Mouse (Mus musculus): ENCODE measurements around the gene Arl2bp. TPM values are rescaled to one million over a fixed set of nuclear protein-coding genes. Genes with fewer than 3 reads are reported as not detected.

Arl2bp gene
- polyA plus RNA-seq, 1 experiment from 2014 or later: 186 TPM

GRCm38 (mm10) chr8:94711160-94711718, 44.8 kb downstream of the Arl2bp start:
- Histone ChIP-seq H3K36me3 (no peaks in the 10 kb centered on the region), H3K4me2 (no peak overlapping the region), H3K9me3 (no peaks in the 10 kb centered on the region), H3K4me1 (replicated peaks) (0 out of 2 replicates have a peak, but pooled peaks cover 4% of the 10 kb centered on the region), H3K27me3 (no peaks in the 10 kb centered on the region), H3K27ac (replicated peaks) (peak overlapping the region; percentile 32; the same call in 1 of the 2 replicates), H3K9ac (no peak overlapping the region), H3K4me3 (no peak overlapping the region)
- ATAC-seq (ENCODE audit: low FRiP score, low read depth): no peak
- WGBS: 54% methylated on average over 5 of the region's 5 CpGs

GRCm38 (mm10) chr8:94714556-94714955, 48.2 kb downstream of the Arl2bp start:
- H3K4me1 ChIP-seq (replicated peaks): 0 out of 2 replicates have a peak, but pooled peaks cover 4% of the 10 kb centered on the region
- WGBS: 36% methylated on average over 5 of the region's 5 CpGs
- ATAC-seq (ENCODE audit: low FRiP score, low read depth): no peak
- no peak overlapping the region for H3K4me2 ChIP-seq
- H3K27ac ChIP-seq (replicated peaks): no peak overlapping the region
- no peaks in the 10 kb centered on the region for H3K27me3 ChIP-seq
- H3K36me3 ChIP-seq: no peaks in the 10 kb centered on the region
- no peak overlapping the region for H3K9ac ChIP-seq
- H3K4me3 ChIP-seq: no peak overlapping the region
- no peaks in the 10 kb centered on the region for H3K9me3 ChIP-seq

GRCm38 (mm10) chr8:94715871-94716270, 49.5 kb downstream of the Arl2bp start:
- no peaks in the 10 kb centered on the region for H3K9me3 ChIP-seq
- 84% methylated on average over 3 of the region's 3 CpGs for WGBS
- H3K27ac ChIP-seq (replicated peaks): no peak overlapping the region
- 0 out of 2 replicates have a peak, but pooled peaks cover 4% of the 10 kb centered on the region for H3K4me1 ChIP-seq (replicated peaks)
- no peak overlapping the region for H3K9ac ChIP-seq
- H3K36me3 ChIP-seq: no peaks in the 10 kb centered on the region
- no peak overlapping the region for H3K4me3 ChIP-seq
- no peak overlapping the region for H3K4me2 ChIP-seq
- ATAC-seq (ENCODE audit: low FRiP score, low read depth): no peak
- H3K27me3 ChIP-seq: no peaks in the 10 kb centered on the region

- Histone ChIP-seq H3K27me3 (no peaks in the 10 kb centered on the region), H3K9me3 (no peaks in the 10 kb centered on the region), H3K27ac (replicated peaks) (no peak overlapping the region), H3K9ac (no peak overlapping the region), H3K4me1 (replicated peaks) (0 out of 2 replicates have a peak, but pooled peaks cover 4% of the 10 kb centered on the region), H3K4me3 (no peak overlapping the region), H3K36me3 (no peaks in the 10 kb centered on the region), H3K4me2 (no peak overlapping the region)
- no peak for ATAC-seq (ENCODE audit: low FRiP score, low read depth)
- WGBS: 96% methylated on average over 1 of the region's 1 CpGs
These were observed 50.4 kb downstream of the Arl2bp start for GRCm38 (mm10) chr8:94716841-94717240.

Other genes with a start within 250 kb of the Arl2bp start
- 0.29 and 0.85 TPM in 2 replicates for gene Nlrc5, start 232.2 kb upstream of the Arl2bp start, polyA plus RNA-seq (2015; fragmentation: Nextera tagmentation; extraction: Ambion mirVana)
- gene Cpne2, start 133.6 kb upstream of the Arl2bp start, polyA plus RNA-seq (2015; fragmentation: Nextera tagmentation; extraction: Ambion mirVana): 19.4 and 26.4 TPM in 2 replicates
- gene Rspry1, start 64.7 kb upstream of the Arl2bp start, polyA plus RNA-seq (2015; fragmentation: Nextera tagmentation; extraction: Ambion mirVana): 45.5 and 48.7 TPM in 2 replicates
- 63.8 and 69.1 TPM in 2 replicates for gene Fam192a, start 64.6 kb upstream of the Arl2bp start, polyA plus RNA-seq (2015; fragmentation: Nextera tagmentation; extraction: Ambion mirVana)
- 1.7 and 2.4 TPM in 2 replicates for gene Pllp, start 29.7 kb downstream of the Arl2bp start, polyA plus RNA-seq (2015; fragmentation: Nextera tagmentation; extraction: Ambion mirVana)
- gene Ccl22, start 79.0 kb downstream of the Arl2bp start, polyA plus RNA-seq (2015; fragmentation: Nextera tagmentation; extraction: Ambion mirVana): not detected in 2 replicates
- 38.3 and 46.3 TPM in 2 replicates for gene Cx3cl1, start 105.4 kb downstream of the Arl2bp start, polyA plus RNA-seq (2015; fragmentation: Nextera tagmentation; extraction: Ambion mirVana)
- 0.46 and 0.87 TPM in 2 replicates for gene Ccl17, start 143.9 kb downstream of the Arl2bp start, polyA plus RNA-seq (2015; fragmentation: Nextera tagmentation; extraction: Ambion mirVana)
- gene Coq9, start 171.7 kb downstream of the Arl2bp start, polyA plus RNA-seq (2015; fragmentation: Nextera tagmentation; extraction: Ambion mirVana): 57.6 and 59.6 TPM in 2 replicates
- 194 and 197 TPM in 2 replicates for gene Ciapin1, start 171.8 kb downstream of the Arl2bp start, polyA plus RNA-seq (2015; fragmentation: Nextera tagmentation; extraction: Ambion mirVana)
- gene Polr2c, start 190.8 kb downstream of the Arl2bp start, polyA plus RNA-seq (2015; fragmentation: Nextera tagmentation; extraction: Ambion mirVana): 111 TPM in 2 replicates
- gene Dok4, start 209.7 kb downstream of the Arl2bp start, polyA plus RNA-seq (2015; fragmentation: Nextera tagmentation; extraction: Ambion mirVana): 84.1 and 88.9 TPM in 2 replicates